Mouse (Mus musculus): ENCODE data around the gene Ppp6r1. TPM values are rescaled to one million over a fixed set of nuclear protein-coding genes. Genes with fewer than 3 reads are reported as not detected.

Gene Ppp6r1
- 69.8 TPM for polyA plus RNA-seq (2015; fragmentation: Illumina TruSeq; extraction: RNeasy Lipid Tissue Mini Kit (QIAGEN cat#74804); ENCODE audit: insufficient read depth, low replicate concordance)

GRCm38 (mm10) chr7:4658912-4659551 lies at the start of gene Ppp6r1:
Ppp6r1 (minus strand) TSS chr7:4659019.

DNA sequence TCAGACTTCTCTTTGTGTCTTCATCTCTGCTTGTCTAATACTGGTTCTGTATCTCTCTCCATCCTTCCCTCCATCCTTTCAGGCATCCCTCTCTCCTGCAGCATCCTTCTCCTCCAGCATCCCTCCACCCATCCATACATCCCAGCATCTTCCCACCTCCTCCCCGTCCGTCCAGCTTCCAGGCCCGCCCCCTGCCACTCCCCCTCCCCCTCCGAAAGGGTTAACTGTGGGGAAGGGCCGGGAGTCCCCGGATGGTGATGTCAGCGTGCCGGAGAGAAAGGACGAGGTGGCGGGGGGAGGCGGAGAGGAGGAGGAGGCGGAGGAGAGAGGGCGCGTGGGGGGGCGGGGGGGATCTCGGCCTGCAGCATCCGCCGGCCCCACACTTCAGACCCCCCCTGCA lies 31.6 kb upstream of the Ppp6r1 start, which contains the start of gene Brsk1:
Gene Brsk1 (plus strand): TSS at position 218 of the 400 bp plus-strand sequence.

DNA sequence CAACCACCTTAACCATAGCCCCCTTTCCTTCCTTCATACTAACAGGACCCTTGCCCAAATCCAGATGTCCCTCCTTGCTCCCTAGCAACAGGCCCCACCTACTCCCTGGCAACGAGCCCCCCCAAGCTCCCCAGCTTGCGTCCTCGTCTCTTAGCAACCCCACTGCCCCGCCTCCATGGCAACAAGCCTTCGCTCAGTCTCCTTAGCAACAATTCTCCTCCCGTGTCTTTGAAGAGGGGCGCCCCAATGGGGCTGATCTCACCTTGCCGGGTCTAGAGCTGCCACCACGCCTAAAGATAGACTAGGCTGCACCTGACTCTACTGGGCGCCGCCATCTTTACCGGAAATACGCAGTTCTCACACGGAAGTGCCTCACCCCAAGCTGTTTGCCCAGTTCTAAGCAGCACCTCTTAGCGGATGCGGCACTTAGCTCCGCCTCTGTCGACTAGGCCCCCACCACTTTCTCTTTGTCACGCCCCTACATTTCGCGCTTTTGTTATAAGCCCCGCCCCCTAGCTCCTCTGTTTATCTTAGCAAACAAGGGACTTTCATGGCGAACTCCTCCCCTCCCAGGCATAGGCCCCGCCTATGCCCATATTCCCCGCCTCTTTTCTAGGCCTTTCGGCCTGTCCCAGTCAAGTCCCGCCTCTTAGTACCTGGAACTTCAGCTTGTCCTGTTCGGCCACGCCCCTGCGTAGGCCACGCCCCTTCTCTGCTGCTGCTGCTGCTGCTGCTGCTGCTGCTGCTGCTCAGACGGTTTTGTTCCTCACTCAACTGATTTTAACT lies 26.0 kb upstream of the Ppp6r1 start, which contains the start of gene Hspbp1:
Gene Hspbp1 (minus strand): TSS at position 437 of the 786 bp plus-strand sequence.

DNA sequence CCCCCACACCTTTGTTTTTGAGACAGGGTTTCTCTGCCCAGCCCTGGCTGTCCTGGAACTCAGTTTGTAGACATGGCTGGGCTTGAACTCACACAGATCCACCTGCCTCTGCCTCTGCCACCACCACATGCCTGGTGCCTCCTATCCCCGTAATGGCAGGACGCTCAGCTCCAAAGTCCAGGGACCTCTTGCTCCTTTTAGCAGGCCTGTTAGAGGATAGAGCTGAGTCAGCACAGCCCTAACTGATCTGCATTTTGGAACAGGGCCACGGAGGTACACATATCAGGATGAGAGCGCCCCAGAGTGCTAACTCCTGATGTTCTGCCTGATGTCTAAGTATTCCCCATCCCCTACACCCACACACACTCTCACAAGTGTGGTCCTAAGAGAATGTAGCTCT lies 27.8 kb downstream of the Ppp6r1 start, which contains the start of gene Tmem86b:
Gene Tmem86b (minus strand): TSS at position 392 of the 400 bp plus-strand sequence.

DNA sequence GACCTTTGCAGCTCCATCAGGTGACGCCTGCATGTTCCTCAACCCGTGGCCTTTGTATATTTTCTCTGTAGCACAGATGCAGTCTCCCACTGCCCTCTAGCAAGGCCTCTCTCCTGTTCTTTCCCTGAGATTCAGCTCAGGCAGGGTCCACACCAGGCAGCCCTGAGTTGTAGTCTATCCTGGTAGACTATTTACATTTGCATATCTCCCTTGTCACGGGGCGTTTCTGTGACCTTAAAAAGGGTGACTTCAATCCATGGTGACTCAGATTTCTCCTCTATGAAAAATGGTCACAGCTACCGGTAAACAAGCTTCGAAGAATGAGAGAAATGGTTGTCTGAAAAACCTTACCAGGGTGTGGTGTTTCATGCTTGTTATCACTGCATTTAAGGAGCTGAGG lies 54.9 kb downstream of the Ppp6r1 start, which contains the start of gene Ptprh:
Gene Ptprh (minus strand): TSS at position 169 of the 400 bp plus-strand sequence.

Other genes starting within 250 kb of the Ppp6r1 start
- gene Rdh13, start 213.4 kb downstream of the Ppp6r1 start, polyA plus RNA-seq (2015; fragmentation: Illumina TruSeq; extraction: RNeasy Lipid Tissue Mini Kit (QIAGEN cat#74804); ENCODE audit: insufficient read depth, low replicate concordance) = 8.5 TPM
- gene Eps8l1, start 198.3 kb downstream of the Ppp6r1 start, polyA plus RNA-seq (2015; fragmentation: Illumina TruSeq; extraction: RNeasy Lipid Tissue Mini Kit (QIAGEN cat#74804); ENCODE audit: insufficient read depth, low replicate concordance) = 35.4 TPM
- 152 TPM for gene Ppp1r12c, start 157.3 kb downstream of the Ppp6r1 start, polyA plus RNA-seq (2015; fragmentation: Illumina TruSeq; extraction: RNeasy Lipid Tissue Mini Kit (QIAGEN cat#74804); ENCODE audit: insufficient read depth, low replicate concordance)
- gene Tnnt1, start 142.6 kb downstream of the Ppp6r1 start, polyA plus RNA-seq (2015; fragmentation: Illumina TruSeq; extraction: RNeasy Lipid Tissue Mini Kit (QIAGEN cat#74804); ENCODE audit: insufficient read depth, low replicate concordance) = 4.6 TPM
- gene Tnni3, start 134.8 kb downstream of the Ppp6r1 start, polyA plus RNA-seq (2015; fragmentation: Illumina TruSeq; extraction: RNeasy Lipid Tissue Mini Kit (QIAGEN cat#74804); ENCODE audit: insufficient read depth, low replicate concordance) = 7.0 TPM
- gene Dnaaf3, start 126.6 kb downstream of the Ppp6r1 start, polyA plus RNA-seq (2015; fragmentation: Illumina TruSeq; extraction: RNeasy Lipid Tissue Mini Kit (QIAGEN cat#74804); ENCODE audit: insufficient read depth, low replicate concordance) = 2.6 TPM
- gene Syt5, start 111.5 kb downstream of the Ppp6r1 start, polyA plus RNA-seq (2015; fragmentation: Illumina TruSeq; extraction: RNeasy Lipid Tissue Mini Kit (QIAGEN cat#74804); ENCODE audit: insufficient read depth, low replicate concordance) = 0.18 TPM
- gene Ptprh, start 55.0 kb downstream of the Ppp6r1 start, polyA plus RNA-seq (2015; fragmentation: Illumina TruSeq; extraction: RNeasy Lipid Tissue Mini Kit (QIAGEN cat#74804); ENCODE audit: insufficient read depth, low replicate concordance) = 0.14 TPM
- gene Tmem86b, start 27.6 kb downstream of the Ppp6r1 start, polyA plus RNA-seq (2015; fragmentation: Illumina TruSeq; extraction: RNeasy Lipid Tissue Mini Kit (QIAGEN cat#74804); ENCODE audit: insufficient read depth, low replicate concordance) = 12.5 TPM
- 4.8 TPM for gene Hspbp1, start 26.0 kb upstream of the Ppp6r1 start, polyA plus RNA-seq (2015; fragmentation: Illumina TruSeq; extraction: RNeasy Lipid Tissue Mini Kit (QIAGEN cat#74804); ENCODE audit: insufficient read depth, low replicate concordance)
- 0.57 TPM for gene Brsk1, start 31.6 kb upstream of the Ppp6r1 start, polyA plus RNA-seq (2015; fragmentation: Illumina TruSeq; extraction: RNeasy Lipid Tissue Mini Kit (QIAGEN cat#74804); ENCODE audit: insufficient read depth, low replicate concordance)
- 8.1 TPM for gene Tmem150b, start 66.2 kb upstream of the Ppp6r1 start, polyA plus RNA-seq (2015; fragmentation: Illumina TruSeq; extraction: RNeasy Lipid Tissue Mini Kit (QIAGEN cat#74804); ENCODE audit: insufficient read depth, low replicate concordance)
- 30.4 TPM for gene Kmt5c, start 81.1 kb upstream of the Ppp6r1 start, polyA plus RNA-seq (2015; fragmentation: Illumina TruSeq; extraction: RNeasy Lipid Tissue Mini Kit (QIAGEN cat#74804); ENCODE audit: insufficient read depth, low replicate concordance)
- gene Cox6b2, start 94.1 kb upstream of the Ppp6r1 start, polyA plus RNA-seq (2015; fragmentation: Illumina TruSeq; extraction: RNeasy Lipid Tissue Mini Kit (QIAGEN cat#74804); ENCODE audit: insufficient read depth, low replicate concordance) = 5.1 TPM
- not detected for gene Fam71e2, start 112.3 kb upstream of the Ppp6r1 start, polyA plus RNA-seq (2015; fragmentation: Illumina TruSeq; extraction: RNeasy Lipid Tissue Mini Kit (QIAGEN cat#74804); ENCODE audit: insufficient read depth, low replicate concordance)
- gene Il11, start 123.8 kb upstream of the Ppp6r1 start, polyA plus RNA-seq (2015; fragmentation: Illumina TruSeq; extraction: RNeasy Lipid Tissue Mini Kit (QIAGEN cat#74804); ENCODE audit: insufficient read depth, low replicate concordance) = 0.11 TPM
- gene Tmem190, start 123.9 kb upstream of the Ppp6r1 start, polyA plus RNA-seq (2015; fragmentation: Illumina TruSeq; extraction: RNeasy Lipid Tissue Mini Kit (QIAGEN cat#74804); ENCODE audit: insufficient read depth, low replicate concordance) = not detected
- 1.6 TPM for gene Tmem238, start 130.6 kb upstream of the Ppp6r1 start, polyA plus RNA-seq (2015; fragmentation: Illumina TruSeq; extraction: RNeasy Lipid Tissue Mini Kit (QIAGEN cat#74804); ENCODE audit: insufficient read depth, low replicate concordance)
- 457 TPM for gene Rpl28, start 133.9 kb upstream of the Ppp6r1 start, polyA plus RNA-seq (2015; fragmentation: Illumina TruSeq; extraction: RNeasy Lipid Tissue Mini Kit (QIAGEN cat#74804); ENCODE audit: insufficient read depth, low replicate concordance)
- gene Ube2s, start 153.6 kb upstream of the Ppp6r1 start, polyA plus RNA-seq (2015; fragmentation: Illumina TruSeq; extraction: RNeasy Lipid Tissue Mini Kit (QIAGEN cat#74804); ENCODE audit: insufficient read depth, low replicate concordance) = 78.0 TPM
- 0.07 TPM for gene Shisa7, start 185.7 kb upstream of the Ppp6r1 start, polyA plus RNA-seq (2015; fragmentation: Illumina TruSeq; extraction: RNeasy Lipid Tissue Mini Kit (QIAGEN cat#74804); ENCODE audit: insufficient read depth, low replicate concordance)
- 9.3 TPM for gene Isoc2b, start 211.2 kb upstream of the Ppp6r1 start, polyA plus RNA-seq (2015; fragmentation: Illumina TruSeq; extraction: RNeasy Lipid Tissue Mini Kit (QIAGEN cat#74804); ENCODE audit: insufficient read depth, low replicate concordance)
- 4.7 TPM for gene Isoc2a, start 218.1 kb upstream of the Ppp6r1 start, polyA plus RNA-seq (2015; fragmentation: Illumina TruSeq; extraction: RNeasy Lipid Tissue Mini Kit (QIAGEN cat#74804); ENCODE audit: insufficient read depth, low replicate concordance)
- gene Gm36210, start 247.5 kb upstream of the Ppp6r1 start, polyA plus RNA-seq (2015; fragmentation: Illumina TruSeq; extraction: RNeasy Lipid Tissue Mini Kit (QIAGEN cat#74804); ENCODE audit: insufficient read depth, low replicate concordance) = not detected

Data from spleen, adult 10 weeks (tissue).